Mouse (Mus musculus): ENCODE measurements at regions not wholly inside any gene's neighbourhood (a gene's known extent, or its start where the extent isn't known, plus 50 kb on each side); places are given as distances from the start of the nearest gene placed in this dataset.

GRCm38 (mm10) chr8:88972993-88973690 is 70.8 kb downstream of the Sall1 start:
- 53% methylated on average over 15 of the region's 15 CpGs for WGBS
- H3K36me3 ChIP-seq (ENCODE audit: control insufficient read depth, insufficient read depth, low read length): no peaks in the 10 kb centered on the region
- ATAC-seq (ENCODE audit: low FRiP score, low TSS enrichment): no peak
- no peaks in the 10 kb centered on the region for H3K9me3 ChIP-seq (ENCODE audit: control insufficient read depth, low read length)
- no peak overlapping the region for H3K4me2 ChIP-seq (replicated peaks; ENCODE audit: low read depth, low read length)
- H3K27ac ChIP-seq (ENCODE audit: low read depth, low read length): no peak overlapping the region
- H3K4me3 ChIP-seq (ENCODE audit: low read length): no peak overlapping the region
- no peaks in the 10 kb centered on the region for H3K4me1 ChIP-seq (ENCODE audit: control insufficient read depth, insufficient read depth, low read length)
- no peak overlapping the region for H3K9ac ChIP-seq (ENCODE audit: low read depth, low read length)
- no peaks in the 10 kb centered on the region for H3K27me3 ChIP-seq (ENCODE audit: control insufficient read depth, insufficient read depth, low read length)

- Histone ChIP-seq H3K9me3 (ENCODE audit: control insufficient read depth, low read length) (no peaks in the 10 kb centered on the region), H3K4me1 (ENCODE audit: control insufficient read depth, insufficient read depth, low read length) (no peaks in the 10 kb centered on the region), H3K4me2 (replicated peaks; ENCODE audit: low read depth, low read length) (no peak overlapping the region), H3K27me3 (ENCODE audit: control insufficient read depth, insufficient read depth, low read length) (no peaks in the 10 kb centered on the region), H3K36me3 (ENCODE audit: control insufficient read depth, insufficient read depth, low read length) (no peaks in the 10 kb centered on the region), H3K9ac (ENCODE audit: low read depth, low read length) (no peak overlapping the region), H3K27ac (ENCODE audit: low read depth, low read length) (no peak overlapping the region), H3K4me3 (ENCODE audit: low read length) (no peak overlapping the region)
- ATAC-seq (ENCODE audit: low FRiP score, low TSS enrichment): no peak
Observed at GRCm38 (mm10) chr8:88958843-88959242, 85.1 kb downstream of the Sall1 start.

- H3K4me3 ChIP-seq (ENCODE audit: low read length): no peak overlapping the region
- H3K36me3 ChIP-seq (ENCODE audit: control insufficient read depth, insufficient read depth, low read length): no peaks in the 10 kb centered on the region
- peaks cover 5% of the 10 kb centered on the region; the same call in 1 of the 2 replicates for H3K9me3 ChIP-seq (ENCODE audit: control insufficient read depth, low read length)
- WGBS: 39% methylated on average over 2 of the region's 2 CpGs
- no peak overlapping the region for H3K9ac ChIP-seq (ENCODE audit: low read depth, low read length)
- no peak overlapping the region for H3K4me2 ChIP-seq (replicated peaks; ENCODE audit: low read depth, low read length)
- no peak for ATAC-seq (ENCODE audit: low FRiP score, low TSS enrichment)
- H3K4me1 ChIP-seq (ENCODE audit: control insufficient read depth, insufficient read depth, low read length): no peaks in the 10 kb centered on the region
- H3K27me3 ChIP-seq (ENCODE audit: control insufficient read depth, insufficient read depth, low read length): no peaks in the 10 kb centered on the region
- H3K27ac ChIP-seq (ENCODE audit: low read depth, low read length): no peak overlapping the region
Observed at GRCm38 (mm10) chr8:88953178-88953577, 90.8 kb downstream of the Sall1 start.

- Histone ChIP-seq H3K27me3 (ENCODE audit: control insufficient read depth, insufficient read depth, low read length) (no peaks in the 10 kb centered on the region), H3K9me3 (ENCODE audit: control insufficient read depth, low read length) (peaks cover 5% of the 10 kb centered on the region; the same call in 1 of the 2 replicates), H3K4me2 (replicated peaks; ENCODE audit: low read depth, low read length) (no peak overlapping the region), H3K4me3 (ENCODE audit: low read length) (no peak overlapping the region), H3K36me3 (ENCODE audit: control insufficient read depth, insufficient read depth, low read length) (no peaks in the 10 kb centered on the region), H3K4me1 (ENCODE audit: control insufficient read depth, insufficient read depth, low read length) (no peaks in the 10 kb centered on the region), H3K9ac (ENCODE audit: low read depth, low read length) (no peak overlapping the region), H3K27ac (ENCODE audit: low read depth, low read length) (no peak overlapping the region)
- ATAC-seq (ENCODE audit: low FRiP score, low TSS enrichment): no peak
- 92% methylated on average over 7 of the region's 7 CpGs for WGBS
Observed at GRCm38 (mm10) chr8:88951829-88952155, 92.2 kb downstream of the Sall1 start.

GRCm38 (mm10) chr8:88951145-88951828 is 92.7 kb downstream of the Sall1 start:
- no peak overlapping the region for H3K4me3 ChIP-seq (ENCODE audit: low read length)
- no peaks in the 10 kb centered on the region for H3K36me3 ChIP-seq (ENCODE audit: control insufficient read depth, insufficient read depth, low read length)
- no peak for ATAC-seq (ENCODE audit: low FRiP score, low TSS enrichment)
- H3K27me3 ChIP-seq (ENCODE audit: control insufficient read depth, insufficient read depth, low read length): no peaks in the 10 kb centered on the region
- no peak overlapping the region for H3K9ac ChIP-seq (ENCODE audit: low read depth, low read length)
- WGBS: 90% methylated on average over 16 of the region's 16 CpGs
- no peak overlapping the region for H3K4me2 ChIP-seq (replicated peaks; ENCODE audit: low read depth, low read length)
- H3K4me1 ChIP-seq (ENCODE audit: control insufficient read depth, insufficient read depth, low read length): no peaks in the 10 kb centered on the region
- H3K27ac ChIP-seq (ENCODE audit: low read depth, low read length): no peak overlapping the region
- peaks cover 5% of the 10 kb centered on the region; the same call in 1 of the 2 replicates for H3K9me3 ChIP-seq (ENCODE audit: control insufficient read depth, low read length)

GRCm38 (mm10) chr8:88949975-88950374 is 94.0 kb downstream of the Sall1 start:
- Histone ChIP-seq H3K9me3 (ENCODE audit: control insufficient read depth, low read length) (peaks cover 5% of the 10 kb centered on the region; the same call in 1 of the 2 replicates), H3K4me3 (ENCODE audit: low read length) (no peak overlapping the region), H3K4me2 (replicated peaks; ENCODE audit: low read depth, low read length) (no peak overlapping the region), H3K27ac (ENCODE audit: low read depth, low read length) (no peak overlapping the region), H3K9ac (ENCODE audit: low read depth, low read length) (no peak overlapping the region), H3K36me3 (ENCODE audit: control insufficient read depth, insufficient read depth, low read length) (no peaks in the 10 kb centered on the region), H3K27me3 (ENCODE audit: control insufficient read depth, insufficient read depth, low read length) (no peaks in the 10 kb centered on the region), H3K4me1 (ENCODE audit: control insufficient read depth, insufficient read depth, low read length) (no peaks in the 10 kb centered on the region)
- no peak for ATAC-seq (ENCODE audit: low FRiP score, low TSS enrichment)
- WGBS: 86% methylated on average over 6 of the region's 6 CpGs

GRCm38 (mm10) chr8:88948981-88949380 is 95.0 kb downstream of the Sall1 start:
- Histone ChIP-seq H3K4me2 (replicated peaks; ENCODE audit: low read depth, low read length) (no peak overlapping the region), H3K27ac (ENCODE audit: low read depth, low read length) (no peak overlapping the region), H3K27me3 (ENCODE audit: control insufficient read depth, insufficient read depth, low read length) (no peaks in the 10 kb centered on the region), H3K9ac (ENCODE audit: low read depth, low read length) (no peak overlapping the region), H3K4me3 (ENCODE audit: low read length) (no peak overlapping the region), H3K4me1 (ENCODE audit: control insufficient read depth, insufficient read depth, low read length) (no peaks in the 10 kb centered on the region), H3K36me3 (ENCODE audit: control insufficient read depth, insufficient read depth, low read length) (no peaks in the 10 kb centered on the region), H3K9me3 (ENCODE audit: control insufficient read depth, low read length) (peaks cover 5% of the 10 kb centered on the region; the same call in 1 of the 2 replicates)
- WGBS: 83% methylated on average over 16 of the region's 16 CpGs
- no peak for ATAC-seq (ENCODE audit: low FRiP score, low TSS enrichment)

- ATAC-seq (ENCODE audit: low FRiP score, low TSS enrichment): no peak
- Histone ChIP-seq H3K9ac (ENCODE audit: low read depth, low read length) (no peak overlapping the region), H3K27me3 (ENCODE audit: control insufficient read depth, insufficient read depth, low read length) (no peaks in the 10 kb centered on the region), H3K9me3 (ENCODE audit: control insufficient read depth, low read length) (peaks cover 5% of the 10 kb centered on the region; the same call in 1 of the 2 replicates), H3K36me3 (ENCODE audit: control insufficient read depth, insufficient read depth, low read length) (no peaks in the 10 kb centered on the region), H3K4me2 (replicated peaks; ENCODE audit: low read depth, low read length) (no peak overlapping the region), H3K4me1 (ENCODE audit: control insufficient read depth, insufficient read depth, low read length) (no peaks in the 10 kb centered on the region), H3K4me3 (ENCODE audit: low read length) (no peak overlapping the region), H3K27ac (ENCODE audit: low read depth, low read length) (no peak overlapping the region)
- 61% methylated on average over 6 of the region's 6 CpGs for WGBS
Observed at GRCm38 (mm10) chr8:88948328-88948727, 95.6 kb downstream of the Sall1 start.

GRCm38 (mm10) chr8:88947384-88947783 is 96.6 kb downstream of the Sall1 start:
- H3K4me2 ChIP-seq (replicated peaks; ENCODE audit: low read depth, low read length): no peak overlapping the region
- H3K4me3 ChIP-seq (ENCODE audit: low read length): no peak overlapping the region
- ATAC-seq (ENCODE audit: low FRiP score, low TSS enrichment): no peak
- H3K9ac ChIP-seq (ENCODE audit: low read depth, low read length): no peak overlapping the region
- 70% methylated on average over 3 of the region's 3 CpGs for WGBS
- H3K27me3 ChIP-seq (ENCODE audit: control insufficient read depth, insufficient read depth, low read length): no peaks in the 10 kb centered on the region
- H3K36me3 ChIP-seq (ENCODE audit: control insufficient read depth, insufficient read depth, low read length): no peaks in the 10 kb centered on the region
- no peaks in the 10 kb centered on the region for H3K4me1 ChIP-seq (ENCODE audit: control insufficient read depth, insufficient read depth, low read length)
- H3K9me3 ChIP-seq (ENCODE audit: control insufficient read depth, low read length): peaks cover 5% of the 10 kb centered on the region; the same call in 1 of the 2 replicates
- no peak overlapping the region for H3K27ac ChIP-seq (ENCODE audit: low read depth, low read length)
